Mouse (Mus musculus): Measurements from ENCODE around the gene Thoc5. TPM values are rescaled to one million over a fixed set of nuclear protein-coding genes. Genes with fewer than 3 reads are reported as not detected.

The Thoc5 gene
- 10 to 100 TPM; 17.1 to 17.3 TPM for total RNA-seq (2021)
- long read RNA-seq, experiment 1, partial matches to known transcripts = 1 of 12 reads
- long read RNA-seq, experiment 1, other reads (novel, unspliced or antisense) = 11 of 12 reads
- long read RNA-seq, experiment 2, partial matches to known transcripts = 0 of 2 reads
- long read RNA-seq, experiment 2, other reads (novel, unspliced or antisense) = 2 of 2 reads

GRCm38 (mm10) chr11:4894848-4895816, at the start of gene Thoc5:
Gene Thoc5 (plus strand): TSS chr11:4895320.
- peak; percentile 86 to 89 for DNase-seq

DNA sequence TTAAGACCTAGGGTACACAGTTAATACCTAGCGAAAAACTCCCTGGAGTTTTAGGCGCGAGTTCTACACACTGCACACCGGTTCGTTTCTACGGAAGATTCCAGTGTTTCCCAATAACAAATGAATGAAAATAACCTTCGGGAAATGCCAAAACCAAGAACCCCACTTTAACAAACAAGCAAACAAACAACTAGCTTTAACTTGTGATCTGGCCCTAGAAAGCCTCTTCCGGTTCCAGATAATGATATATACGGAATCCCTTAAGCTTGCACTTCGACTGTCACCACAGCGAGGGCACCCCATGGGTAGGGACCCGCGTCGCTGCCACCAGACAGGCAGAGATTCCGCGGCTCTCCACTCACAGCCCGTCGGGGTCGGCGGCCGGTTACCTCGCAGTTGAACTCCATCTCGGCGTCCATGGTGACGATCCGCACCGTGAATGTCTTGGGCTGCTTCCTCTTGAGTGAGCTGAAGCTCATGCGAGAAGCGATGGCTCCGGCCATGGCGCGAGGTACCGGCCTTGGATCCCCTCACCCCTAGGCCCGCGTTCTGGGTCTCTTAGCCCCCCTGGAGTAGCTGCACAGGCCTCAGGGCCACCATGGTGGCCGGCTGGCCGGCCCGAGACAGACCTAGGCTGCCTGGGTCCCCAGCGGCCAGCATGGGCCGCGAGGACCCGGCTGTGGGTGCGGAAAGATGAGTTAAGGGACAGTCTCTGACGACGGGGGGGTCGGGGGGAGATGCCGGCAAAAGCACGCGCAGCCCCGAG, 46.5 kb upstream of the Thoc5 start:
- DNase-seq = peak; percentile 37 to 63

DNA sequence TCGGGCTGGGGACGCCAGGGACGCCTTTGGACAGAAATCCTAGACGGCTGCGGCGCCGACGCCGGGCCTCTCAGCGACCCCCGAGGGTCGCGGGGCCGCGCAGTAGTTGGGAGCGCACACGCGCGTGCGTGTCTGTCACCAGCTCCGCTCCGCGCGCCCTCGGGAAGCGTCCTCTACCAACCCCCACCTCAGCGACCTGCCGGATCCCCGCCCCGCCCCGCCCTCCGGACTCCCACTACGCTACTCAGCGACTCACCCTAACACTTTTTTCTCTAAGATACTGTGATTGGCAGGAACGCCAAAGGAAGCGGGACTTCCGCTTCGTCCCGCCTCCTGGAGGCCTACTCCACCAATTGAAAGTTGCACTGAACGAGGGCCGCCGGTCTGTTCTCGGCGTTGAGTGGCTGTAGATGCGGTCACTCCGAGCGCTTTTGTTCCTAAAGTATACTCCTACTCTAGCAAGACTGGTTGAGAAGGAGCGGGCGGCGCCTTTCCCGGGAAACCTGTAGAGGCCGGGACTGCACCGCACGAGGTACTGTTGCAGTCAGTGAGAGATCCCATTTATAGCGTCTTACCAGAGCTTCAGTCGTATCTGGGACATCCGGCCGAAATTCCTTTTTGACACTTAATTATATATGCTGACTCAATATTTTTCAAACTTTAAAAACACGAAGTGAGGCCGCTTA, 45.7 kb upstream of the Thoc5 start, which contains the start of gene Nf2:
TSS of gene Nf2 (minus strand) at position 279 of the 686 bp plus-strand sequence.
- DNase-seq = peak; percentile 98 to 100

GRCm38 (mm10) chr11:4850404-4850803, 44.7 kb upstream of the Thoc5 start:
- no peak for DNase-seq

DNA sequence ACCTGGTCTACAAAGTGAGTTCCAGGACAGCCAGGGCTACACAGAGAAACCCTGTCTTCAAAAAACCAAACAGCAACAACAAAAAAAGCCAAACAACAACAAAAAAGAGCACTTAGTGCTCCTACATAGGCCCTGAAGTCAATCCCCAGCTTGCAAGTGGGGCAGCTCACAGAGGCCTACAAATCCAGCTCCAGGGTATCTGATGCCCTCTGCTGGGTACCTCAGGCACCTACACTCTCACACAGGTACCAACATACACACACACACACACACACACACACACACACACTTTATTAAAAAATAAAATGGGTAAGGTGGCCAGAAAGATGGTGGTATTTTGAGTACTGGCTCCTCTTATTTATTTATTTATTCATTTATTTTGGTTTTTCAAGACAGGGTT, 42.1 kb upstream of the Thoc5 start:
- DNase-seq = no peak

- DNase-seq = no peak
Measured at GRCm38 (mm10) chr11:4854181-4854580, 40.9 kb upstream of the Thoc5 start.

DNA sequence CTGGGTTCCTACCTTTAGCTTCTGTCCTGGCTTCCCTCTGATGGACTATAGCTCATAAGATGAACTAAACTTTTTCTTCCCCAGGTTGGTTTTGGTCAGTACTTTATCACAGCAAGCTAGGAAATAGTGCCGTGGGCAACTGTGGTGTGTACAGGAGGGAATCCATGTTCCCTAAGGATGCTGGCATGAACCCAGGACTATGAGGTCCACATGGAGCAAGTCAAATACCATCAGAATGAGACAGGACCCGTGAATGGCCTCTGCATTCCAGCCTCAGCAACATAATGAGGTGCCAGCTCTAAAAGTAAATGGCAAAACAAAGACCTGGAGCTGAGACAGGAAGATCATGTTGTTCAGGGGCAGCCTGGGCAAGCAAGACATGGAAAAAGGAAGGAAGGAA, 36.7 kb upstream of the Thoc5 start:
- no peak for DNase-seq

DNA sequence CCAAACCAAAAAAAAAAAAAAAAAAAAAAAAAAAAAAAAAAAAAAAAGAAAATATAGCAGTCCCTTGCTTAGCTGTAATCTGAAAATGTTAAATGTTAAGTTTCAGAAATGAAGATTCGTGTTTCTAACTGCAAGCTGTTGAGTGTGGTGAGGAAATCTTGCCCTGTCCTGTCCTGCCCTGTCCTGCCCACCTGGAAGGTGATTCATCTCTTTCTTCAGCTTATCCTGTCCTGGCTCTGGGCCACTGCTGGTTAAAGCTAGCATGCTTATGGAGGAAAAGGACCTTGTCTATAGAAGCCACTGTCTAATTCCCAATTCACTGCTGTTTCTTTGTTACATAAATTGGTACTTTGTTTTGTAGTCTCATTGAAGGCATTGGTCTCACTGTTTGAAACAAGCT, 34.1 kb upstream of the Thoc5 start:
- DNase-seq = no peak

DNA sequence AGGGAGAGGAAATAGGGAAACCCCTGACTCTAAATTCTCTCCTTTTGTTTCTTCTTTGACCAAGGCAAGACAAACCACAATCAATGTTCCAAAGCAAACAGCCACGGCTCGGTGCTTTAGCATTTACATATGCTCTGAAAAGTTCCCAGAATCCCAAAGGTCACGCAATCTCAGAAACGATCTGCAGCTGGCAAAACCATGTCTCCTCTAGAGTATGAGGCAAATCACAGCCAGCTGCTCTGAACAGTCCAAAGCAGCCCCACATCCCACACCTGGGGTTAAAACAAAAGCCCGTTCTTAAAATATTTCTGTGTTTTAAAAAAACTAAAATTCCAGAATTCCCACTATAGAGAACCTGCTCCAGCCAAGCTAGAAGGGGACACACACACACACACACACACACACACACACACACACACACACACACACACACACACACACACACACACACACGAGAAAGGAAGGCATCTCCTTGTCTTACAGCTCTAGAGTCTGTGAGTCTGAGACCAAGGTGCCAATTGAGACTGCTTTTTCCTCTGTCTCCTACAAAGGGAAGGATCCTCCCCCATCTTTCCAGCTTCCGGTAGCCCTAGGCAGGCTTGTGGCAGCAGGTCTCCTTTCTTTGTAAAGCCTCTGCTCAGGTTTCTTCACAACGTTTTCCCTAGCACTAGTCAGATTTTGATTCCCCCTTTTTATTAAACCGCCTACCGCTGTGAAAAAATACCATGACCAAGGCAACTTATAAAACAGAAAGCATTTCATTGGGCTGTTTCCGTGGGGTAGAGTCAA, 33.1 kb upstream of the Thoc5 start:
- DNase-seq = no peak

DNA sequence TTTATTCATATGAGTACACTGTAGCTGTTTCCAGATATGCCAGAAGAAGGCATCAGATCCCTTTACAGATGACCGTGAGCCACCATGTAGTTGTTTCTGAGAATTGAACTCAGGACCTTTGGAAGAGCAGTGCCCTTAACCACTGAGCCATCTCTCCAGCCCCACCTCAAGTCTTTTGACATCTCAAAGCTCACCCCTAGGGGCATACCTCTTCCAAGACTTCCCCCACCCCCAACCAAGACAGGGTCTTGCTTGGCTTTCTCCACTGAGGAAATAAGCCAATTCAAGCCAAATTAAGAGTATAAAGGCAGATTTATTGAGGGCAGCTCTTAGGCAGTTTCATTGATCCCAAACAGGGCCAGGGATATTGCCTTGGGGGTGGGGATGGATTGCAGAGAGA, 32.4 kb upstream of the Thoc5 start:
- DNase-seq = no peak

- peak; percentile 53 to 74 for DNase-seq
Measured at GRCm38 (mm10) chr11:4865645-4866251, 29.4 kb upstream of the Thoc5 start.

DNA sequence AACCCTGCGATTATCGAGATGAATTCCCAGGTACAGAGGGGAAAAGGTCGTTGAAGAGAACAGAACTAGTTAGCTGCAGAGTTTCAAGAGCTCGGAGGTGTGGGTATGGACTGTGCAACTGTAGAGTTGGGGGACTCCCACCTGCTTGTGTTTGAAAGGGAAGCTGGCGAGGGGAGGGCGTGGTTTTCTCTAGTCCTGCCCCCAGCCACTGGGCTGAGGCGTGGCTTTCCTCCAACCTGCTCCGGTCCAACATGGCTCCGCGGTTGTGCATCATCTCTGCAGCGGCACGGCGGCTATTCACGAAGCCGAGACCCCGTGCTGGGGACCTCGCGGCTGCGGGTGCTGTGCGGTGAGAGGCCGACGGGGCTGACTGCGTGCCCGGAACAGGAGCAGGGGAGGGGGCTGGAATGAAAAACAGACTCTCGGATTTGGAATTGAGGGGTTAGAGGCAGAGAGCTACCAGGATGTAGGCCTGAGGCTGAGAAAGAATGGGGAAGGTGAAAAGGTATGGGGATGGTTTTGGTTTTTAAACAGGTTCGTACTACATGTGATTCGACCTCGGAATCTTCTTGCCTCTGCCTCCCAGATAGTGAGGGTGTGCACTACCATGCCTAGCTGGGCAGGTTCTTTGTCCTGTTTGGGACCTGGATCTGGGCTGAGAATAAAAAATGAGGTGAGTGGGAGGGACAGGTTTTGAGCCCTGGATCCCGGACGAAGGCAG, 21.2 kb upstream of the Thoc5 start, which contains the start of gene Nipsnap1:
TSS of gene Nipsnap1 (plus strand) at position 197 of the 721 bp plus-strand sequence.
- peak; percentile 59 to 66 for DNase-seq

DNA sequence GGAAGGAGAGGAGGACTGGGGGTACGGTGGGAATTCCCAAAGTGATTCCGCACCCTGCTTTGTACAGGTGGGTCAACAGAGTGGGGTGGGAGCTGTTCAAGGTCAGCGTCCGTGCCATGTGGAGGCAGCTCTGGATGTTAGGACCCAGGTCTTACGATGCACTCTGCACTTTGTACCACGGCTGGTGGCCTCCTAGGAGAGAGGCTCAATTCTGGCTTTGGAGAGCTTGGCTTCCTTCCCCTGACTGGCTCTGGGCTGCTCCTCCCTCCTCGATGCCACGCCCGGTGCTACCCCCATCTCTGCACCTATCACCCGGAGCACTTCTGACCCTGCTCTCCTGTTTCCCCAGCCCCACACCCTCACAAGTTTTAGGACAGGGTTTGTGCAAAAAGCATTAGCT, 20.6 kb upstream of the Thoc5 start:
- no peak for DNase-seq

GRCm38 (mm10) chr11:4881087-4881486, 14.0 kb upstream of the Thoc5 start:
- DNase-seq = no peak

DNA sequence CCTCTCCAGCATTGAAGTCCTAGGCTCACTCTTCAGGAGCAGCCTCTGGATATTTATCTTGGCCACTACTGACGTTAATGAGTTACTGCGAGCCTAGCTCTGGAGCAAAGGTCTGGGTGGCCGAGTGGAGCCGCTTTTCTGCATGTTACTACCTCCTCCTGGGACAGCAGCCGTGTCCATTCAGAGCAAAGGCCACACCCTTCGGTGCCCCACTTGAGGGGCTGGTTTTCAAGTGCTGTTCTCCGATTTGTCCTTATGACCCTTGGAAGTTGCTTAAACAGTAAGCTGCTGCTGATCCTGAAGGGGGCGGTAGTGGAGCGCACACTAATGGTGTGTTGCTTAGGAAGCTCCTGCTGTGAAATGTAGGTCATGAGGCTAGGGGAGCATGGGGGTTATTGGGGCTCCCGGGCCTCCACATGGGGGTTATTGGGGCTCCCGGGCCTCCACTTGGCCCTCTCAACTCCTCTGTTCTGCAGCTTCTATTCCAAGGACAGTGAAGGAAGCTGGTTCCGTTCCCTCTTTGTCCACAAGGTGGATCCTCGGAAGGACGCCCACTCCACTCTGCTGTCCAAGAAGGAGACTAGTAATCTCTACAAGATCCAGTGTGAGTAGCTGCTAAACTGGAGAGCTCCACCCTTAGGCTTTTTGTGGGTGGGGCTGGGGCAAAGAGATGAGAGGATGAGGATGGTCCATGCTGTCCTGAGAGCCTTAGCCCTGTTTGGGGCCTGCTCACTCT, 12.1 kb upstream of the Thoc5 start:
- peak in 1 of 2 experiments; percentile 20 for DNase-seq

- DNase-seq = peak; percentile 5 to 62
Measured at GRCm38 (mm10) chr11:4885385-4885903, 9.7 kb upstream of the Thoc5 start.

DNA sequence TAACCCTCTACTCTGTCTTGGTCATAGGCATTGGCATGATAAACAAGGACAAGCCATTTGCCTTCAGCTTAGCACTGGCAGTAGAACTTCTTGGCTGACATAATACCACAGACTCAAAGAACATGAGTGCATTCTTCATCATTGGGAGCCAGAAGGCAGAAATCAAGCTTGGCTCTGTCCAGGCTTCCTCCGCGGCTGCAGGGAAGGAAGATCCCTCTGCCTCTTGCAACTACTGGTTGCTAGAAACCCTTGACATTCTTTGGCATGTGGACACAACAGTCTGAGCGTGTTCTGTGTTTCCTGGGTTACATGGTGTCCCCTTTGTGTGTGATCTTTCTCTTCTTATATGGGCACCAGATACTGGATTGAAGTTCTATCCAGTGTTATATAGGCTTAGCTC, 8.1 kb upstream of the Thoc5 start:
- no peak for DNase-seq

DNA sequence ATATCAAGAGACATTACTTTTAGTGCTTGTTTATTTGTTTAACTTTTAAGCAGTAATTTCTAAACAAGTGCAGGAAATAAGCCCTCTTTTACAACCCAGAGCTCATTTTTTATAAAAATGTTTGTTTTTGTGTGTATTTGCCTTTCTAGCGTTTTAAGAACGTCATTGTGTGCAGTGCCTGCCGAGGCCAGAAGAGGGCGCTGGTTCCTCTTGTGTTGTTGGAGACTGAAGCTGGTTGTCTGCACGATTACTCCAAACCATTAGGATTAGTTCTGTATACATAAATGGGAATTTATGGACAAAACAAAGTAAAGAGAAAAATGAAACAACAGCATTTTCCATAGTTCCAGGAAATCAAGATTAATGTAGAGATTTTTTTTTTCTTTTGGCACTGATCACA, 5.3 kb downstream of the Thoc5 start:
- DNase-seq = no peak

DNA sequence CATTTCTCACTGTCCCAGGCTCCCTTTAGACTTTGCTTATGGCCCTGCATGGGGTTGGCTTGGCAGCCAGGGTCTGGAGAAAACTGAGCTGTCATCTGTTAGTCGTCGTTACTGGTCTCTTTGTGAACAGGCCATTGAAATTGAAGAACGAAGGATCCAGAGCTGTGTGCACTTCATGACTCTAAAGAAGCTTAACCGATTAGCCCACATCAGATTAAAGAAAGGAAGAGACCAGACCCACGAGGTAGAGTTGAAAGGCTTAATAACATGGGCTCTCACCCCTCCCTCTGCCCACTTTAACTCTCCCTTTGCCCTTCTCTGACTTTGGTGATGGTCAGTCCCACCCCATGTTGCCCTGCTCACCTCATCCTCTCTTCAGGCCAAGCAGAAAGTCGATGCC, 6.8 kb downstream of the Thoc5 start:
- DNase-seq = no peak
